Mouse (Mus musculus): ENCODE measurements around the gene Cenpa. TPM values are rescaled to one million over a fixed set of nuclear protein-coding genes. Genes with fewer than 3 reads are reported as not detected.

Gene Cenpa
- polyA plus RNA-seq, 1 experiment from 2014 or later, result 41.5 TPM

- Histone ChIP-seq H3K36me3 (ENCODE audit: inconsistent target) (no peaks in the 10 kb centered on the region), H3K79me2 (ENCODE audit: inconsistent target) (no peaks in the 10 kb centered on the region), H3K27ac (no peak overlapping the region), H3K4me3 (ENCODE audit: inconsistent target) (no peak overlapping the region)
- 4% methylated on average over 20 of the region's 20 CpGs for WGBS (ENCODE audit: missing documents)
Measured at GRCm38 (mm10) chr5:30713299-30713675, 46.7 kb downstream of the Cenpa start.

- Histone ChIP-seq H3K4me3 (ENCODE audit: inconsistent target) (no peak overlapping the region), H3K79me2 (ENCODE audit: inconsistent target) (no peaks in the 10 kb centered on the region), H3K36me3 (ENCODE audit: inconsistent target) (no peaks in the 10 kb centered on the region), H3K27ac (no peak overlapping the region)
- WGBS (ENCODE audit: missing documents), result 22% methylated on average over 11 of the region's 11 CpGs
Measured at GRCm38 (mm10) chr5:30713691-30714090, 47.1 kb downstream of the Cenpa start.

GRCm38 (mm10) chr5:30716311-30716710 is 49.7 kb downstream of the Cenpa start:
- Histone ChIP-seq H3K4me3 (ENCODE audit: inconsistent target) (no peak overlapping the region), H3K36me3 (ENCODE audit: inconsistent target) (no peaks in the 10 kb centered on the region), H3K27ac (no peak overlapping the region), H3K79me2 (ENCODE audit: inconsistent target) (no peaks in the 10 kb centered on the region)
- 90% methylated on average over 2 of the region's 2 CpGs for WGBS (ENCODE audit: missing documents)

- WGBS (ENCODE audit: missing documents), result 84% methylated on average over 4 of the region's 4 CpGs
Measured at GRCm38 (mm10) chr5:30717506-30717905, 50.9 kb downstream of the Cenpa start.

GRCm38 (mm10) chr5:30717991-30718703 is 51.6 kb downstream of the Cenpa start:
- H3K27ac ChIP-seq, result no peak overlapping the region
- WGBS (ENCODE audit: missing documents), result 79% methylated on average over 9 of the region's 10 CpGs
- no peaks in the 10 kb centered on the region for H3K36me3 ChIP-seq (ENCODE audit: inconsistent target)
- no peaks in the 10 kb centered on the region for H3K79me2 ChIP-seq (ENCODE audit: inconsistent target)
- H3K4me3 ChIP-seq (ENCODE audit: inconsistent target), result no peak overlapping the region

More at GRCm38 (mm10) chr5:30717506-30717905, 50.9 kb downstream of the Cenpa start:
- Histone ChIP-seq H3K36me3 (ENCODE audit: inconsistent target) (no peaks in the 10 kb centered on the region), H3K4me3 (ENCODE audit: inconsistent target) (no peak overlapping the region), H3K27ac (no peak overlapping the region), H3K79me2 (ENCODE audit: inconsistent target) (no peaks in the 10 kb centered on the region)

- H3K79me2 ChIP-seq (ENCODE audit: inconsistent target), result no peaks in the 10 kb centered on the region
- no peaks in the 10 kb centered on the region for H3K36me3 ChIP-seq (ENCODE audit: inconsistent target)
- no peak overlapping the region for H3K4me3 ChIP-seq (ENCODE audit: inconsistent target)
- 93% methylated on average over 8 of the region's 8 CpGs for WGBS (ENCODE audit: missing documents)
- no peak overlapping the region for H3K27ac ChIP-seq
Measured at GRCm38 (mm10) chr5:30721935-30722334, 55.4 kb downstream of the Cenpa start.

Other genes with a start within 250 kb of the Cenpa start
- not detected in 3 replicates for gene Otof, start 204.8 kb upstream of the Cenpa start, polyA plus RNA-seq (2018)
- not detected in 3 replicates for gene 1700001C02Rik, start 200.7 kb upstream of the Cenpa start, polyA plus RNA-seq (2018)
- gene Cib4, start 120.9 kb upstream of the Cenpa start, polyA plus RNA-seq (2018), result not detected in 3 replicates
- gene Kcnk3, start 78.6 kb upstream of the Cenpa start, polyA plus RNA-seq (2018), result not detected in 3 replicates
- 88.8 to 137 TPM (median 120 TPM) in 3 replicates for gene Slc35f6, start 18.8 kb upstream of the Cenpa start, polyA plus RNA-seq (2018)
- gene Dpysl5, start 44.8 kb downstream of the Cenpa start, polyA plus RNA-seq (2018), result not detected in 3 replicates
- gene Mapre3, start 147.9 kb downstream of the Cenpa start, polyA plus RNA-seq (2018), result 5.1 to 9.3 TPM (median 8.4 TPM) in 3 replicates
- gene Tmem214, start 201.2 kb downstream of the Cenpa start, polyA plus RNA-seq (2018), result 39.8 to 53.8 TPM (median 45.4 TPM) in 3 replicates
- 2.1 to 3.5 TPM (median 2.3 TPM) in 3 replicates for gene Agbl5, start 221.9 kb downstream of the Cenpa start, polyA plus RNA-seq (2018)
- 186 to 192 TPM (median 190 TPM) in 3 replicates for gene Ost4, start 241.0 kb downstream of the Cenpa start, polyA plus RNA-seq (2018)
- 21.8 to 51.0 TPM (median 46.5 TPM) in 3 replicates for gene Emilin1, start 246.6 kb downstream of the Cenpa start, polyA plus RNA-seq (2018)